Mouse (Mus musculus): ENCODE measurements at regions not wholly inside any gene's neighbourhood (a gene's known extent, or its start where the extent isn't known, plus 50 kb on each side); places are given as distances from the start of the nearest gene placed in this dataset.

- no peak for TF ChIP-seq POLR2A (IDR thresholded peaks at IDR 0.05; ENCODE audit: low read depth, low read length)
- TF ChIP-seq CTCF (IDR thresholded peaks at IDR 0.05; ENCODE audit: extremely low read depth, insufficient read length, insufficient replicate concordance, low read depth, low read length), result no peak
Measured at GRCm38 (mm10) chr19:22008053-22008935, 130.6 kb upstream of the Trpm3 start.

Data from small intestine, adult 2 months (tissue).